Comparison of ENCODE assay signal across 19 mouse cellular contexts in the genomic region with DNA sequence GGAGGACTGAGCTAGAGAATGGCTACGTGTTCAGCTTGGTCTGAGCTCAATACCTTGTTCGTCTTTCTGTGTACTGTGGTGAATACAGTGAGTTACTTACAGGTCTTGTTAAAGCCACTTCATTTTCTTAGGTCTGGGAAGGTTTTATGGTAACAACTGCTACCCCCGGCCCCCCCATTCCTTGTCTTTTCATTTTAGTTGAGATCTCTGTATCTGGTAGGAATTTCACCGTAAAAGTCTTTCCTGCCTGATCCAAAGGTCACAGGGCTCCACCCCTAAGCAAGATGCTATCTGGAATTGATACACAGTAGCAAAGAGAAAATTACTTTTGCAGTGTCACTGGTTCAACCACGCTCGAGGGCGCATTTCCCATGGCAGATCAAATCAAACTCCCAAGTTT.
DNase-seq lines count a peak whose midpoint lies in the region; ATAC-seq and TF ChIP-seq lines count a peak whose summit lies in the region.
"Had no signal": no experiment of that assay in that cellular context is flagged by ENCODE, and none has a peak within 500 bp of the region (broad histone marks: within the 10 kb centered on the region; RNA-seq: fewer than 3 reads in every experiment).

No protein-coding gene starts in this region.

- no peak overlapping the region for H3K9ac ChIP-seq in heart, embryonic 11.5 days (ENCODE audit: low read depth, low read length)
- H3K9ac ChIP-seq: embryonic facial prominence, embryonic 15.5 days; hindbrain, embryonic 12.5 days; limb, embryonic 13.5 days; liver, embryonic 13.5 days; lung, embryonic 14.5 days had no signal

- no peak for ATAC-seq in heart, embryonic 11.5 days (replicated peaks; ENCODE audit: insufficient number of reproducible peaks, low FRiP score, low TSS enrichment)
- ATAC-seq: forebrain, embryonic 14.5 days had no signal

- no peak for DNase-seq in heart, embryonic 10.5 days (ENCODE audit: low spot score)
- DNase-seq in kidney, adult 2 months, result no peak
- DNase-seq in kidney, postnatal 10 days, result no peak
- DNase-seq in testis, postnatal 14 days (ENCODE audit: low spot score), result peak; percentile 18
- DNase-seq in testis, postnatal 10 days (ENCODE audit: low spot score), result no peak
- no peak for DNase-seq in layer of hippocampus, postnatal 36 days
- DNase-seq: adrenal gland, postnatal 14 days; cerebellum, adult 8-10 months; cerebellum, postnatal 36 days; liver, embryonic 13.5 days; lung, embryonic 14.5 days; midbrain, embryonic 14.5 days; thymus, postnatal 25 days had no signal

- no peak overlapping the region for H3K4me2 ChIP-seq in heart, embryonic 11.5 days
- H3K4me2 ChIP-seq: embryonic facial prominence, embryonic 15.5 days; hindbrain, embryonic 12.5 days; limb, embryonic 13.5 days; liver, embryonic 13.5 days; lung, embryonic 14.5 days had no signal

- no peak for TF ChIP-seq POLR2A in kidney, adult 2 months (IDR thresholded peaks at IDR 0.05; ENCODE audit: low read depth, low read length)

- WGBS in heart, embryonic 10.5 days, result 56% methylated on average over 7 of the region's 7 CpGs
- 58% methylated on average over 7 of the region's 7 CpGs for WGBS in heart, embryonic 11.5 days (ENCODE audit: insufficient replicate concordance)
- WGBS in kidney, adult 2 months, result 44% methylated on average over 7 of the region's 7 CpGs

- no peaks in the 10 kb centered on the region for H3K27me3 ChIP-seq in heart, embryonic 10.5 days (ENCODE audit: insufficient read depth, poor library complexity, severe bottlenecking)
- H3K27me3 ChIP-seq in heart, embryonic 11.5 days (ENCODE audit: control insufficient read depth, insufficient read depth, low read length), result no peaks in the 10 kb centered on the region
- H3K27me3 ChIP-seq in kidney, adult 2 months (replicated peaks; ENCODE audit: control insufficient read depth, insufficient read depth, low read length), result no peaks in the 10 kb centered on the region
- H3K27me3 ChIP-seq: embryonic facial prominence, embryonic 15.5 days; hindbrain, embryonic 12.5 days; limb, embryonic 13.5 days had no signal

- TF ChIP-seq CTCF in kidney, adult 2 months (conservative IDR thresholded peaks at IDR 0.05; ENCODE audit: insufficient read depth, insufficient read length, low read depth, low read length), result no peak

- peaks cover 81% of the 10 kb centered on the region for H3K4me1 ChIP-seq in heart, embryonic 10.5 days
- H3K4me1 ChIP-seq in heart, embryonic 11.5 days (ENCODE audit: control insufficient read depth, insufficient read depth, low read length), result peaks cover 55% of the 10 kb centered on the region
- H3K4me1 ChIP-seq in kidney, adult 2 months (ENCODE audit: control insufficient read depth, insufficient read depth, low read length), result peaks cover 9% of the 10 kb centered on the region; the same call in 1 of the 2 replicates

- H3K9me3 ChIP-seq in heart, embryonic 10.5 days, result no peaks in the 10 kb centered on the region
- no peaks in the 10 kb centered on the region for H3K9me3 ChIP-seq in heart, embryonic 11.5 days (replicated peaks; ENCODE audit: control insufficient read depth, low read length)
- H3K9me3 ChIP-seq: embryonic facial prominence, embryonic 15.5 days; hindbrain, embryonic 12.5 days; limb, embryonic 13.5 days; liver, embryonic 13.5 days had no signal

- H3K4me3 ChIP-seq in heart, embryonic 10.5 days, result no peak overlapping the region
- H3K4me3 ChIP-seq in heart, embryonic 11.5 days (ENCODE audit: low read depth, low read length), result no peak overlapping the region
- H3K4me3 ChIP-seq in kidney, adult 2 months (ENCODE audit: insufficient read depth, low read depth, low read length), result no peak overlapping the region
- H3K4me3 ChIP-seq: embryonic facial prominence, embryonic 15.5 days; hindbrain, embryonic 12.5 days; limb, embryonic 13.5 days; liver, embryonic 13.5 days had no signal

- H3K27ac ChIP-seq in heart, embryonic 10.5 days, result 0 out of 2 replicates have a peak overlapping the region, but pooled peaks have one; percentile 22
- no peak overlapping the region for H3K27ac ChIP-seq in heart, embryonic 11.5 days (ENCODE audit: low read depth, low read length)
- 0 out of 2 replicates have a peak overlapping the region, but pooled peaks have one; percentile 4 for H3K27ac ChIP-seq in kidney, adult 2 months (ENCODE audit: insufficient read depth, low read depth, low read length)
- H3K27ac ChIP-seq: embryonic facial prominence, embryonic 15.5 days; hindbrain, embryonic 12.5 days; kidney, postnatal 0 days; limb, embryonic 13.5 days; liver, embryonic 13.5 days had no signal

- peaks cover 9% of the 10 kb centered on the region for H3K36me3 ChIP-seq in heart, embryonic 10.5 days
- H3K36me3 ChIP-seq in heart, embryonic 11.5 days (ENCODE audit: control insufficient read depth, insufficient read depth, low read length), result no peaks in the 10 kb centered on the region
- H3K36me3 ChIP-seq in kidney, adult 2 months (ENCODE audit: control insufficient read depth, insufficient read depth, low read length), result no peaks in the 10 kb centered on the region
- H3K36me3 ChIP-seq: embryonic facial prominence, embryonic 15.5 days; hindbrain, embryonic 12.5 days; limb, embryonic 13.5 days; liver, embryonic 13.5 days had no signal
